Mouse (Mus musculus) intestine, postnatal 0 days (tissue): ENCODE data around the gene Zfp287. TPM values are rescaled to one million over a fixed set of nuclear protein-coding genes. Genes with fewer than 3 reads are reported as not detected.

ENCODE experiments used
- ATAC-seq: fragments of 200-750 bp; cut with Nextera tagmentation; 2 replicates; pipeline ENCODE4 v1.8.0; 2017; ENCODE audit warnings: mild to moderate bottlenecking, moderate TSS enrichment, moderate library complexity
- H3K27ac ChIP-seq: fragments of 300-500 bp; sonication (generic); 2 replicates; pipeline ENCODE4 v1.5.1; 2014; ENCODE audit warnings: mild to moderate bottlenecking, low read depth, low read length, moderate library complexity
- H3K27me3 ChIP-seq: fragments of 300-500 bp; sonication (generic); replicated peaks from 2 replicates; pipeline ENCODE4 v1.6.1; 2014; ENCODE audit warnings: low read length, mixed read lengths; ENCODE audit not compliant: control insufficient read depth, insufficient read depth
- H3K36me3 ChIP-seq: fragments of 300-500 bp; sonication (generic); 2 replicates; pipeline ENCODE4 v1.6.1; 2014; ENCODE audit warnings: mild to moderate bottlenecking, moderate library complexity; ENCODE audit not compliant: control insufficient read depth, insufficient read depth
- H3K4me1 ChIP-seq: fragments of 300-500 bp; sonication (generic); replicated peaks from 2 replicates; pipeline ENCODE4 v1.6.1; 2014; ENCODE audit warnings: antibody characterized with exemption, low read length, mixed read lengths; ENCODE audit not compliant: control insufficient read depth, insufficient read depth
- H3K4me2 ChIP-seq: fragments of 300-500 bp; sonication (generic); replicated peaks from 2 replicates; pipeline ENCODE4 v1.6.1; 2014; ENCODE audit warnings: low read depth, mild to moderate bottlenecking, moderate library complexity
- H3K4me3 ChIP-seq: fragments of 300-500 bp; sonication (generic); 2 replicates; pipeline ENCODE4 v1.5.1; 2014; ENCODE audit warnings: low read depth, low read length
- H3K9ac ChIP-seq: fragments of 300-500 bp; sonication (generic); 2 replicates; pipeline ENCODE4 v1.6.1; 2014; ENCODE audit warnings: mild to moderate bottlenecking, low read depth, low read length
- H3K9me3 ChIP-seq: fragments of 300-500 bp; sonication (generic); 2 replicates; pipeline ENCODE4 v1.6.1; 2016; ENCODE audit warnings: mixed run types; ENCODE audit not compliant: control insufficient read depth
- CTCF ChIP-seq: sonication (generic); IDR thresholded peaks from 2 replicates; pipeline ENCODE4 v1.5.1; 2016; ENCODE audit warnings: low read depth, mild to moderate bottlenecking, control low read depth, antibody characterized with exemption, moderate library complexity
- WGBS: fragments of 180-500 bp; shearing (Covaris S2); extraction: QIAGEN DNeasy Blood & Tissue Kit; methylation state at CpG from one replicate; pipeline ENCODE4 v1.1.7; 2014; 5-methylcytosine and 5-hydroxymethylcytosine counted together
- polyA plus RNA-seq: library from polyadenylated mRNA; unstranded; fragments of >200 nt; fragmentation: Nextera tagmentation; extraction: Ambion mirVana; gene quantifications from 2 replicates; pipeline ENCODE4 v1.2.1, GENCODE M21; 2015

Gene Zfp287
- polyA plus RNA-seq, 1 experiment from 2014 or later: 1.5 TPM

DNA sequence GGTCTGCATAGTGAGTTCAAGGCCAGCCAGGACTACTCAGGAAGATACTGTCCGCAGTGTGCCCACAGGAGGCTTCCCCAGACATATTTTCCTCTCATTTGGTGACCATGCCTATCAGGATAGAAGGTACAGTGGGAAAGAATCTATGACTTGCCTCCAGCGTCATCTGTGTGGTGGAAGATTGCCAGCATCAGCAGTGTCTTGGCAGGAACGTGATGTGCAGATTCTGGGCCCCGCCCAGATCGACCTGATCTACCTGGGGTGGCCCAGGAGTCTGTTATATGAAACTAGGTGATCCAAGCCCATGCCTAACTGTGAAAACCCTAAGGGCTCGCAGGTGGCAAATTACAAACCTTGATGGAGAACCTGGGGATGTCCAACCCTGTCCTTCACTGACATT, 61.7 kb downstream of the Zfp287 start:
- Histone ChIP-seq H3K27ac (no peak overlapping the region), H3K36me3 (peaks cover 13% of the 10 kb centered on the region), H3K4me3 (no peak overlapping the region), H3K9me3 (no peaks in the 10 kb centered on the region), H3K4me2 (no peak overlapping the region), H3K27me3 (no peaks in the 10 kb centered on the region), H3K4me1 (no peaks in the 10 kb centered on the region), H3K9ac (no peak overlapping the region)
- no peak for TF ChIP-seq CTCF
- no peak for ATAC-seq
- 75% methylated on average over 6 of the region's 6 CpGs for WGBS

DNA sequence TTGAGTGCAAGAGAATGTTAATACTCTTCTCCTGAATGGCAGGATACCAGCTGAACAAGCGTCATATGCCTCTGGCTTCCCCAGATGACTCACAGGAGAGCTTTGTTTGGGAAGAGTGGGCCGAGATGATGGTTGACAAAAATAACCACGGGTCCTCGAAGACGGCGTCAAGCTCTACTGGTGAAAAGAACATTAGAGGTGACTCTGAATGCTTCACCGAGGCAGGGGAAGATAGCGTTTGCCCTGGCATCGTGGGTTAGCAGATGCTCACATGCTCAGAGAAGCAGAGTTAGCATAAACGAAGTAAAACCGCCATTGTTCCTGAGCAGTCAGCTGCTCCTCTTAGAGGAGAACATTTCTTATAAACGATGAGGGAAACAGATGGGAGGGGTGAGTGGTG, 62.2 kb downstream of the Zfp287 start:
- no peaks in the 10 kb centered on the region for H3K27me3 ChIP-seq
- 50% methylated on average over 12 of the region's 12 CpGs for whole genome bisulfite sequencing
- no peak overlapping the region for H3K9ac ChIP-seq
- no peak for ATAC-seq
- no peak overlapping the region for H3K4me3 ChIP-seq
- peaks cover 13% of the 10 kb centered on the region for H3K36me3 ChIP-seq
- H3K27ac ChIP-seq: no peak overlapping the region
- H3K9me3 ChIP-seq: no peaks in the 10 kb centered on the region
- no peak overlapping the region for H3K4me2 ChIP-seq
- no peak for TF ChIP-seq CTCF
- H3K4me1 ChIP-seq: no peaks in the 10 kb centered on the region

DNA sequence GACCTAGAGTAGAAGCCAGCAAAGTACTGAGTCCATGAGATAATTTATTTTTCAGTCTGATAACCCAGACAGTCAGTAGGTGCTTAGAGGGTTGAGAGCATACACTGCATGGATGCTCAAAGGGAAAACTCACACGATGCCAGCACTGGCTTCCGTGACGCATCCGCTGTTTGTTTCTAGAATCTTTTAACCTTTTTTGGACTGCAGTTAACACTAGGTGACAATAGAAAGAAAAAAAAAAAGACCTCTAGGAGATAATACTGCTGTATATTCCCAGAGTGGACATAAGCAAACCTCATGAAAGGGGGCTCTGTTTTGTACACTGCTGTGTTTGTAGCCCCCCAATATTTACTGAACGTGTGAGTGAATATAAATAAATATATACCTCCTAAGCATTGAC, 62.7 kb downstream of the Zfp287 start:
- Histone ChIP-seq H3K4me2 (no peak overlapping the region), H3K4me3 (no peak overlapping the region), H3K9ac (no peak overlapping the region), H3K9me3 (no peaks in the 10 kb centered on the region), H3K27me3 (no peaks in the 10 kb centered on the region), H3K4me1 (no peaks in the 10 kb centered on the region), H3K36me3 (peaks cover 13% of the 10 kb centered on the region), H3K27ac (no peak overlapping the region)
- TF ChIP-seq CTCF: no peak
- ATAC-seq: no peak
- WGBS: 79% methylated on average over 5 of the region's 5 CpGs

DNA sequence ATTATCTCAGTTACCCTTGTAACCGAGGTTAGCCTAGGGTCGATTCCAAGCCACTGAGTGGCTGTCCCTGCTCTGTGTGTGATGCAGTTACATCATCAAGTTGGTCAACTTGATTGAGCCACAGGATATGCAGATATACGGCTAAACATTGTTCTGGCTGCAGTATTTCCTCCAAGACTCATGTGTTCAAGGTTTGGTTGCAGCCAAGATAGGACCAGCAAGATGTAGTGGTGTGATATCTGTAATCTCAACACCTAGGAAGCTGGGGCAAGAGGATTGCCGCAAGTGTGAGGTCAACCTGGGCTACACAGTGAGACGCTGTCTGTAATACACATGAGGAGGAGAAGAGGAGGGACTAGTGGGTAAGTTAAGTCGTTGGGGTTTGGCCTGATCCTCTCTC, 67.5 kb downstream of the Zfp287 start:
- Histone ChIP-seq H3K9me3 (no peaks in the 10 kb centered on the region), H3K27me3 (no peaks in the 10 kb centered on the region), H3K9ac (no peak overlapping the region), H3K4me3 (no peak overlapping the region), H3K4me2 (no peak overlapping the region), H3K4me1 (0 out of 2 replicates have a peak, but pooled peaks cover 2% of the 10 kb centered on the region), H3K36me3 (peaks cover 23% of the 10 kb centered on the region), H3K27ac (no peak overlapping the region)
- ATAC-seq: no peak
- TF ChIP-seq CTCF: no peak
- WGBS: 78% methylated on average over 6 of the region's 6 CpGs

DNA sequence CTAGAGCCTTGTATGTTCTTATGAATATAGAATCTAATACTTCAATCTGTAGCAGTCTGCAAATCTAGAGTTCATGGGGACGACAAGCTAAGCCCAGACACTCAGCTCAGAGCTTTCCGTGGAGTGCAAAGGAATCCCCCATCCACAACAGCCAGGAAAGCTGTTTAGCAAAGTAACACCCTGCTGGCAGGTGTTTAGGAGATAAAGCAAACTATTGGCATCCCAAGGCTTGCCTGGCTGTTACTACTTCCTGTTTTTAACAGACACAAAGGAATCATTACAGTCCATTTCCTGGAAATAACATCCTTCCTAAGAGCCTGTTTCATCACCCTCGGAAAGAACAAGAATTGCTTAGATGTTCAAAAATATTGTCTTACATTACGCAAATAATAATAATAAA, 70.8 kb downstream of the Zfp287 start:
- no peak for TF ChIP-seq CTCF
- Histone ChIP-seq H3K4me3 (no peak overlapping the region), H3K9me3 (no peaks in the 10 kb centered on the region), H3K4me2 (no peak overlapping the region), H3K27ac (no peak overlapping the region), H3K9ac (no peak overlapping the region), H3K27me3 (no peaks in the 10 kb centered on the region), H3K4me1 (0 out of 2 replicates have a peak, but pooled peaks cover 2% of the 10 kb centered on the region), H3K36me3 (peaks cover 18% of the 10 kb centered on the region)
- 58% methylated on average over 4 of the region's 4 CpGs for WGBS
- no peak for ATAC-seq

DNA sequence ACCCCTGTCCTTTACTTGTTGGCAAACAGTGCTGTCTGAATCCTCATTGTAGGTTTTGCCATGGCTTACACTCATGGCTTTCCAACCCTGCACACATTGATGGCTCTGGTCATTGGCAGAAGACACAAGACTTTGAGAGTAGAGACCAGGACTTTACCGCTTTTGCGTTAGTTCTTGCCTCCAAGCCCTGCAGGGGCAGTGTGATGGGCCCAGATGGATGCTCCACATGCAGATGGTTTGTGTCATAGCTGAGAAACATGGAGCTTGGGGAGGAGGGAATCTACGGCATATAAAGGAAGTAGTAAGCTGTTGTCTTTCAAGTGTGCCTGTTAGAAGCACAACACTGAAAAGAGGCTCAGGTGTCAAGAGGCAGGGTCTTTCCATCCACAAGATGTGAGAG, 79.6 kb downstream of the Zfp287 start:
- Histone ChIP-seq H3K27me3 (no peaks in the 10 kb centered on the region), H3K9me3 (no peaks in the 10 kb centered on the region), H3K9ac (no peak overlapping the region), H3K4me3 (no peak overlapping the region), H3K36me3 (peaks cover 29% of the 10 kb centered on the region), H3K4me2 (no peak overlapping the region), H3K4me1 (no peaks in the 10 kb centered on the region), H3K27ac (no peak overlapping the region)
- ATAC-seq: no peak
- TF ChIP-seq CTCF: no peak
- WGBS: 84% methylated on average over 3 of the region's 3 CpGs

DNA sequence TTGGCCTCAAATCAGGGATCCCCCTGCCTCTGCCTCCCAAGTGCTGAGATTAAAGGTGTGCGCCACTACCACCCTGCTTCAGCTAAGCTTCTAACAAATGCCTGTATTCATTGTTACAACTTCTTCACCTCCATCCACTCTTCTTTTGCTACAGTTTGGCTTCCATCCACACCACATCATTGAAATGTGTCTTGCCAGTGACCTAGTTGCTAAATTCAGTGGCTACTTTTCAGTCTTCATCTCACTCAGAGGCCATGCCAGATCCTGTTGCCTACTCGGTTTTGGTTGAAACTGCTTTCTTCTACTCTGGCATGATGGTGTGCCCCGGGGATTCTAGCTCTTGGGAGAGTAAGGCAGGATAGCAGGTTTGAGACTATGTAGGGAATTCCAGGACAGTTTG, 80.1 kb downstream of the Zfp287 start:
- no peak overlapping the region for H3K9ac ChIP-seq
- TF ChIP-seq CTCF: no peak
- 89% methylated on average over 3 of the region's 3 CpGs for WGBS
- H3K27ac ChIP-seq: no peak overlapping the region
- H3K36me3 ChIP-seq: peaks cover 26% of the 10 kb centered on the region
- no peak overlapping the region for H3K4me3 ChIP-seq
- ATAC-seq: no peak
- no peaks in the 10 kb centered on the region for H3K9me3 ChIP-seq
- peaks cover under 1% of the 10 kb centered on the region; the same call in 1 of the 2 replicates for H3K4me1 ChIP-seq
- H3K4me2 ChIP-seq: no peak overlapping the region
- H3K27me3 ChIP-seq: no peaks in the 10 kb centered on the region

Other genes with a start within 250 kb of the Zfp287 start
- gene Cenpv, start 192.6 kb downstream of the Zfp287 start, polyA plus RNA-seq: 54.9 and 55.2 TPM in 2 replicates
- gene Ubb, start 180.7 kb downstream of the Zfp287 start, polyA plus RNA-seq: 2,405 and 2,440 TPM in 2 replicates
- gene Trpv2, start 157.4 kb downstream of the Zfp287 start, polyA plus RNA-seq: 6.0 and 6.3 TPM in 2 replicates
- 31.9 and 32.3 TPM in 2 replicates for gene Lrrc75a, start 83.4 kb downstream of the Zfp287 start, polyA plus RNA-seq
- 62.2 and 67.7 TPM in 2 replicates for gene Mmgt2, start 83.2 kb downstream of the Zfp287 start, polyA plus RNA-seq
- not detected in 2 replicates for gene Gm10428, start 21.2 kb upstream of the Zfp287 start, polyA plus RNA-seq
- 4.2 and 4.3 TPM in 2 replicates for gene Zfp286, start 57.6 kb upstream of the Zfp287 start, polyA plus RNA-seq
- 10.8 and 11.5 TPM in 2 replicates for gene Trim16, start 88.3 kb upstream of the Zfp287 start, polyA plus RNA-seq
- gene Fbxw10, start 115.2 kb upstream of the Zfp287 start, polyA plus RNA-seq: 0.14 and 0.17 TPM in 2 replicates
- gene Tvp23b, start 147.6 kb upstream of the Zfp287 start, polyA plus RNA-seq: 53.4 and 57.2 TPM in 2 replicates
- gene Cdrt4, start 219.3 kb upstream of the Zfp287 start, polyA plus RNA-seq: not detected in 2 replicates